Mouse (Mus musculus): ENCODE data around the gene Pabpc1l.

DNA sequence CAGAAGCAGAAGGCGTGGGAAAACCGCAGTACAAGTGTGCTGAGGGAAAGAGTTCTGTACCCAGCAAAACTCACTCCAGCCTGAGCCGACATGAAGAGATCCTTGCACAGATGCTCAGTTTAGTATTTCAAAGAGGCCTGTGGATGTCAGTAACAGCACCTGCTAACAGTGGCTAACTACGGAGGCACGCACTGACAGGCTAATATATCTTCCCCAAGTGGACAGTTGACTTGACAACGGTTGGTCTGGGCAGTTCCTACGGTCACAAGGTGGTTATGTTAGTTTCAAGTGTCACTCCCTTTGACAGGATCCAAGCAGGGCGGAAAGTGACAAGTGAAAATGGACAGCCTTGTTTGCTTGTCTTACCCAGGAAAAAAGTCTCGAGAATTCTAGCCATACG lies 56.9 kb downstream of the Pabpc1l start:
- TF ChIP-seq CTCF (IDR thresholded peaks at IDR 0.05; ENCODE audit: insufficient read depth, low read length) (no peak), POLR2A (IDR thresholded peaks at IDR 0.05; ENCODE audit: borderline replicate concordance, extremely low read depth, low read depth, low read length) (no peak)

All from lung, adult 2 months (tissue).